Mouse (Mus musculus) frontal cortex, adult 2 months (tissue): Measurements from ENCODE around the gene Stac. TPM values are rescaled to one million over a fixed set of nuclear protein-coding genes. Genes with fewer than 3 reads are reported as not detected.

Experiments used
- DNase-seq, 2 experiments: peaks; one replicate each; pipeline ENCODE4 v3.0.0; 2022; ENCODE audit warnings: low spot score in 1 of 2; ENCODE audit errors: extremely low spot score in 1 of 2
- polyA plus RNA-seq: library from polyadenylated mRNA; depleted of rRNA; stranded (reverse); fragments of >200 nt; gene quantifications from 2 replicates; pipeline ENCODE4 v1.2.3, GENCODE M21; 2012

Gene Stac
- polyA plus RNA-seq, 1 experiment = 3.5 TPM

GRCm38 (mm10) chr9:111608762-111609161 lies 81.4 kb downstream of the Stac start:
- DNase-seq = peak in 1 of 2 experiments; percentile 1

GRCm38 (mm10) chr9:111606603-111607002 lies 83.5 kb downstream of the Stac start:
- DNase-seq = no peak

GRCm38 (mm10) chr9:111587527-111587926 lies 102.6 kb downstream of the Stac start:
- DNase-seq = no peak

- no peak for DNase-seq
Measured at GRCm38 (mm10) chr9:111578784-111579183, 111.4 kb downstream of the Stac start.

- no peak for DNase-seq
Measured at GRCm38 (mm10) chr9:111577453-111577852, 112.7 kb downstream of the Stac start.

- peak in 1 of 2 experiments; percentile 10 for DNase-seq
Measured at GRCm38 (mm10) chr9:111575889-111576288, 114.3 kb downstream of the Stac start.

- peak in 1 of 2 experiments; percentile 11 for DNase-seq
Measured at GRCm38 (mm10) chr9:111573836-111574235, 116.3 kb downstream of the Stac start.

GRCm38 (mm10) chr9:111571619-111572018 lies 118.5 kb downstream of the Stac start:
- peak in 1 of 2 experiments; percentile 12 for DNase-seq

- no peak for DNase-seq
Measured at GRCm38 (mm10) chr9:111564176-111564575, 126.0 kb downstream of the Stac start.

GRCm38 (mm10) chr9:111563226-111563625 lies 126.9 kb downstream of the Stac start:
- no peak for DNase-seq

- peak in 1 of 2 experiments; percentile 25 for DNase-seq
Measured at GRCm38 (mm10) chr9:111562217-111562988, 127.7 kb downstream of the Stac start.

- DNase-seq = no peak
Measured at GRCm38 (mm10) chr9:111556699-111557098, 133.4 kb downstream of the Stac start.

- no peak for DNase-seq
Measured at GRCm38 (mm10) chr9:111552865-111553264, 137.3 kb downstream of the Stac start.

GRCm38 (mm10) chr9:111551461-111552190 lies 138.5 kb downstream of the Stac start:
- peak in 1 of 2 experiments; percentile 35 for DNase-seq

- DNase-seq = no peak
Measured at GRCm38 (mm10) chr9:111550963-111551321, 139.2 kb downstream of the Stac start.

GRCm38 (mm10) chr9:111550281-111550962 lies 139.7 kb downstream of the Stac start:
- DNase-seq = no peak

GRCm38 (mm10) chr9:111542663-111543062 lies 147.5 kb downstream of the Stac start:
- no peak for DNase-seq

GRCm38 (mm10) chr9:111535445-111536064 lies 154.6 kb downstream of the Stac start:
- no peak for DNase-seq

- no peak for DNase-seq
Measured at GRCm38 (mm10) chr9:111534744-111535423, 155.3 kb downstream of the Stac start.

- DNase-seq = no peak
Measured at GRCm38 (mm10) chr9:111523871-111524270, 166.3 kb downstream of the Stac start.
